Mouse (Mus musculus): ENCODE measurements around the gene Adgrl3. TPM values are rescaled to one million over a fixed set of nuclear protein-coding genes. Genes with fewer than 3 reads are reported as not detected.

Adgrl3 gene
- polyA plus RNA-seq, 1 experiment = 0.95 TPM

DNA sequence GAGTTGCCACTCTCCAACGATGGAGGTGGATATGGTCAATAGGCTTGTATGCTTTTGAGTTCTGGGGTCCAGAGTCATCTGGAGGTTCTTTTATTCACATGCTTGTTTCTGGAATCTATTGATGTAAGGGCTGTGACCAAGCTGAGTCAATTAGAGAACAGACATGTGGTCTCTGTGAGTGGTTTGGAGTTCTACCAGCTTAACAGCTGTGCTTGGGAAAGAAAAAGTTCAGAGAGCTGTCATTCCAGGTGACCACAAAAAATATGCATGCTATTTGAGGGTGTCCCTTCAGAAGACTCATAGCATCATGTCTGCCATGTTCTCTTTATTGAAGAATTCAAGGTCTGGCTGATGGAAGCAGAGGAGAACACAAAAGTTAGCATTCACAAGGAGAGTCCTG, 53.9 kb downstream of the Adgrl3 start:
- Histone ChIP-seq H3K27me3 (replicated peaks; ENCODE audit: control insufficient read depth, insufficient read depth, low read length) (no peaks in the 10 kb centered on the region), H3K36me3 (ENCODE audit: control insufficient read depth, insufficient read depth, low read length) (no peaks in the 10 kb centered on the region), H3K4me1 (ENCODE audit: control insufficient read depth, insufficient read depth, low read length) (no peaks in the 10 kb centered on the region; the same call in 1 of the 2 replicates), H3K27ac (ENCODE audit: insufficient read depth, low read depth, low read length) (no peak overlapping the region), H3K4me3 (ENCODE audit: insufficient read depth, low read depth, low read length) (no peak overlapping the region)
- TF ChIP-seq POLR2A (IDR thresholded peaks at IDR 0.05; ENCODE audit: low read depth, low read length) = no peak
- 69% methylated on average over 1 of the region's 1 CpGs for WGBS
- DNase-seq = no peak

DNA sequence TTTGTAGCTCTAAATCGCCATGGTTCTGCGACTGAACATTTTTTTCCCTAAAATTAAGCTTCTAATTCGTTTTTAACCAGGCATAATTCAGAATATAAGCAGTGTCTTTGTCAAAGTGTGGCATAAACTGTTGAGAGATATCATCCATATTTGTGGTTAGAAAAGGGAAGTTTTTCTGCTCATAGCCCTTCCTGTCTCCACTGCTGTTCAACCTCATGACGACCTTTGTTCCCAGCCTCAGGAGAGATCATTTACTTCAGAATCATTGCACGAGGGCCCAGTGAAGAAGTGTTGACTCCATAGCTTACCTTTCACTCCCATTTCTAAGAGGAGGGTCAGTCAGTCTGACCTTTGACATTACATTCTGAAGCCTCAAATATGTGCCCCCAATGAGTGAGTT, 56.4 kb downstream of the Adgrl3 start:
- TF ChIP-seq POLR2A (IDR thresholded peaks at IDR 0.05; ENCODE audit: low read depth, low read length) = no peak
- TF ChIP-seq CTCF (conservative IDR thresholded peaks at IDR 0.05; ENCODE audit: insufficient read depth, insufficient read length, low read depth, low read length) = no peak
- no peaks in the 10 kb centered on the region; the same call in 1 of the 2 replicates for H3K4me1 ChIP-seq (ENCODE audit: control insufficient read depth, insufficient read depth, low read length)
- 61% methylated on average over 5 of the region's 5 CpGs for WGBS
- no peak overlapping the region for H3K27ac ChIP-seq (ENCODE audit: insufficient read depth, low read depth, low read length)
- peak; percentile 17 for DNase-seq
- H3K36me3 ChIP-seq (ENCODE audit: control insufficient read depth, insufficient read depth, low read length) = no peaks in the 10 kb centered on the region
- H3K27me3 ChIP-seq (replicated peaks; ENCODE audit: control insufficient read depth, insufficient read depth, low read length) = no peaks in the 10 kb centered on the region
- H3K4me3 ChIP-seq (ENCODE audit: insufficient read depth, low read depth, low read length) = no peak overlapping the region

- WGBS = 85% methylated on average over 7 of the region's 7 CpGs
- DNase-seq = no peak
- Histone ChIP-seq H3K4me1 (ENCODE audit: control insufficient read depth, insufficient read depth, low read length) (no peaks in the 10 kb centered on the region; the same call in 1 of the 2 replicates), H3K36me3 (ENCODE audit: control insufficient read depth, insufficient read depth, low read length) (no peaks in the 10 kb centered on the region), H3K27ac (ENCODE audit: insufficient read depth, low read depth, low read length) (no peak overlapping the region), H3K4me3 (ENCODE audit: insufficient read depth, low read depth, low read length) (no peak overlapping the region), H3K27me3 (replicated peaks; ENCODE audit: control insufficient read depth, insufficient read depth, low read length) (no peaks in the 10 kb centered on the region)
- TF ChIP-seq POLR2A (IDR thresholded peaks at IDR 0.05; ENCODE audit: low read depth, low read length) (no peak), CTCF (conservative IDR thresholded peaks at IDR 0.05; ENCODE audit: insufficient read depth, insufficient read length, low read depth, low read length) (no peak)
Measured at GRCm38 (mm10) chr5:81077031-81077430, 57.1 kb downstream of the Adgrl3 start.

DNA sequence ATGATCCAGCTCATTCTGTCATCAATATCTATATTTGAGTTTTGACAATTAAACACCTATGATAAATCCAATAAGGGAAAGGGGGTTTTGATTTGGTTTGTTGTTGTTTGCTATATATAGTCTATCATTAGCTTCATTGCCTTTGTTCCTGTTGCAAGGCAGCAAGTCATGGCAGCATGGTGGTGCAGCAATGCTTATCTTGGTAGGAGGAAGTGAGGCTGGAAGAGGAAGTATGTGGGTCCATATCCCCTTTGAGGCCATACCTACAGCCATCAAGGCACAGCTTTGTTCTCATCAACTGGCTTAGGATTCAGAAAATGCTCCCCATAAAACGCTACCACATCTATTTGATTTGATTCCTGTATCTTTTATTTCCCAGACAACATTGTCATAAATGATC, 58.1 kb downstream of the Adgrl3 start:
- no peak overlapping the region for H3K4me3 ChIP-seq (ENCODE audit: insufficient read depth, low read depth, low read length)
- no peak overlapping the region for H3K27ac ChIP-seq (ENCODE audit: insufficient read depth, low read depth, low read length)
- H3K36me3 ChIP-seq (ENCODE audit: control insufficient read depth, insufficient read depth, low read length) = no peaks in the 10 kb centered on the region
- no peak for DNase-seq
- WGBS = 83% methylated on average over 1 of the region's 1 CpGs
- H3K27me3 ChIP-seq (replicated peaks; ENCODE audit: control insufficient read depth, insufficient read depth, low read length) = no peaks in the 10 kb centered on the region
- no peaks in the 10 kb centered on the region; the same call in 1 of the 2 replicates for H3K4me1 ChIP-seq (ENCODE audit: control insufficient read depth, insufficient read depth, low read length)
- TF ChIP-seq CTCF (conservative IDR thresholded peaks at IDR 0.05; ENCODE audit: insufficient read depth, insufficient read length, low read depth, low read length) (no peak), POLR2A (IDR thresholded peaks at IDR 0.05; ENCODE audit: low read depth, low read length) (no peak)

DNA sequence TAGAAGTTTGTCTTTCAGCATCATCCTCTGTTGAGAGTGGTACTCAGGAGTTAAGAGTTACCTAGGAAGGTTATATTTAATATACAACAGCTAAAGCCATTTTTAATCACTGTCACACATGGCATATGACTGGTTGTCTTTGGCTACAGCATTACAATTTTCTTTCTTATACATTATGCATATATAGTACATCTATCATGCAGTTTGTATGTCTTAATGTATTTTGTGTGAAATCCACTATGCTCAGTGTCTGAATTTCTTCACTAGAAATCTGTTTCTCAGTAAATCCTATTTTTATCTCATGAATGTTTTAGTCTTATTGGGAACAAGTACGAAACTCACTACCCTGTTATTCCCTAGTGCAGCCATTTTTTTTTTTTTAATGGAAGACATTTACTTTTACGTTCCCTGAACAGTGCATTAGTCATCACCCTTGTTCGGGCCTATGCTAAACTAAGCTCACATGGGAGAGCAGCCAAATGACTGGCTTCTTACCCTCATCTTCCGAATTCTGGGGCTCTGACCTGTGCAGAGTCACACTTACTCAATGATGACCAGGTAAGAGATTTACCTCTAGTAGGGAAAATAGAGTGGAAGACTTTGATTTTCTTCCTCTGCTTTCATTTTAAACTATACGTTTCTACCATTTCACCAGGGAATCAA, 63.9 kb downstream of the Adgrl3 start:
- H3K36me3 ChIP-seq (ENCODE audit: control insufficient read depth, insufficient read depth, low read length) = no peaks in the 10 kb centered on the region
- TF ChIP-seq CTCF (conservative IDR thresholded peaks at IDR 0.05; ENCODE audit: insufficient read depth, insufficient read length, low read depth, low read length) (no peak), POLR2A (IDR thresholded peaks at IDR 0.05; ENCODE audit: low read depth, low read length) (no peak)
- no peaks in the 10 kb centered on the region for H3K27me3 ChIP-seq (replicated peaks; ENCODE audit: control insufficient read depth, insufficient read depth, low read length)
- H3K4me1 ChIP-seq (ENCODE audit: control insufficient read depth, insufficient read depth, low read length) = no peaks in the 10 kb centered on the region
- no peak for DNase-seq
- H3K27ac ChIP-seq (ENCODE audit: insufficient read depth, low read depth, low read length) = no peak overlapping the region
- WGBS = 81% methylated on average over 5 of the region's 5 CpGs
- H3K4me3 ChIP-seq (ENCODE audit: insufficient read depth, low read depth, low read length) = no peak overlapping the region

DNA sequence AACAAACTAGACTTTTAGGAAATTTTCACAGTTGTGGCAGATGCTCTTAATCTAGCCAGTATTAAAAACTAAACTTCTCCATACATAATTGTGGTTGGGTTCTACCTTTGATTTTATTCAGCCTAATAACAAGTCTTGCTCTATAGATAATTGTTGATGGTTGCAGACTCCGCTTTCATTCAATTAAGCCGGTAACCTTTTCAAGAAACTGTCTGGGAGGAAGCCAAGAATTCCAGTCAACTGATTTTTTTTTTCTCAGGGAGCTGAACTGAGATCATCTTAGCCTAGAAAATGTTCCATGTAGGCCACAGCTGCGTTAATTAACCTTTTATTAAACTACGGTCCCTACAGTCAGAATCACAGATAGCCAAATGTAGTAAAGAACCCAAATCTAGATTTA, 65.2 kb downstream of the Adgrl3 start:
- DNase-seq = no peak
- 61% methylated on average over 4 of the region's 4 CpGs for WGBS
- Histone ChIP-seq H3K4me1 (ENCODE audit: control insufficient read depth, insufficient read depth, low read length) (no peaks in the 10 kb centered on the region), H3K4me3 (ENCODE audit: insufficient read depth, low read depth, low read length) (no peak overlapping the region), H3K27me3 (replicated peaks; ENCODE audit: control insufficient read depth, insufficient read depth, low read length) (no peaks in the 10 kb centered on the region), H3K27ac (ENCODE audit: insufficient read depth, low read depth, low read length) (no peak overlapping the region), H3K36me3 (ENCODE audit: control insufficient read depth, insufficient read depth, low read length) (no peaks in the 10 kb centered on the region)
- TF ChIP-seq POLR2A (IDR thresholded peaks at IDR 0.05; ENCODE audit: low read depth, low read length) (no peak), CTCF (conservative IDR thresholded peaks at IDR 0.05; ENCODE audit: insufficient read depth, insufficient read length, low read depth, low read length) (no peak)

- TF ChIP-seq POLR2A (IDR thresholded peaks at IDR 0.05; ENCODE audit: low read depth, low read length) = no peak
- no peak for TF ChIP-seq CTCF (conservative IDR thresholded peaks at IDR 0.05; ENCODE audit: insufficient read depth, insufficient read length, low read depth, low read length)
- Histone ChIP-seq H3K27ac (ENCODE audit: insufficient read depth, low read depth, low read length) (no peak overlapping the region), H3K27me3 (replicated peaks; ENCODE audit: control insufficient read depth, insufficient read depth, low read length) (no peaks in the 10 kb centered on the region), H3K4me3 (ENCODE audit: insufficient read depth, low read depth, low read length) (no peak overlapping the region), H3K36me3 (ENCODE audit: control insufficient read depth, insufficient read depth, low read length) (no peaks in the 10 kb centered on the region), H3K4me1 (ENCODE audit: control insufficient read depth, insufficient read depth, low read length) (no peaks in the 10 kb centered on the region)
- WGBS = 96% methylated on average over 2 of the region's 2 CpGs
- no peak for DNase-seq
Measured at GRCm38 (mm10) chr5:81088667-81089066, 68.7 kb downstream of the Adgrl3 start.
